Comparison of ENCODE assay signal across 8 mouse cellular contexts in the genomic region with DNA sequence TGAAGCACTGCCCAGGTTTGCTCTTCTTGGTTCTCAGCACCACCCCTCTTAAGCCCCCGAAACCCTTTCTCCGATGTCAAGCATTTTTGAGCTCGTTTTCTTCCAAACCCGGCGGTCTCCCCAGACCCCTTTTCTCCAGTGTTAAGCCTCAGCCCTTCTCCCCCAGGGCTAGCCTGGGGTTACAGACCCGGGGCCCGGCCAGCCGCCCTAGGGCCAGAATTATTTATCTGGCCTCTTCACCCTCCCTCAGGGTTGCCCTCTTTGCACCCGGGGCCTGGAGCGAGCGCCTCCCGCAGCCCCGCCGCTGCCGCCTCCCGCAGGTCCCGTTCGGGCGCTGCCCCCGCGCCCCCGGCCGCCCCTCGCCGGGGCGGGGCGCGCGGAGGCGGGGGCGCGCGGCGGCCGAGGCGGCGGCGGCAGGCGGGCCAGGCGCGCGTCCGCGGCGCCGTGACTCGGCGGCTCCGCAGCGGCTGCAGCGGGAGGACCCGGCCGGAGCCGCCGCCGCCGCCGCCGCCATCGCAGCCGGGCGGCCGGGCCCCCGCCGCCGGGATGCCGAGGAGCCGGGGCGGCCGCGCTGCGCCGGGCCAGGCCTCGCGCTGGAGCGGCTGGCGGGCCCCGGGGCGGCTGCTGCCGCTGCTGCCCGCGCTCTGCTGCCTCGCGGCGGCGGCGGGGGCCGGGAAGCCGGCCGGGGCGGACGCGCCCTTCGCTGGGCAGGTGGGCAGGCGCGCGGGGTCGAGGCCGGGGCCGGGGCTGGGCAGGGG. TPM values are rescaled to one million over a fixed set of nuclear protein-coding genes. Genes with fewer than 3 reads are reported as not detected.
A peak's percentile ranks its signal among the peaks of the same experiment; 100 is the strongest.
DNase-seq lines count a peak whose midpoint lies in the region; ATAC-seq lines count a peak whose summit lies in the region.

A gene (plus strand): TSS at position 416 of the 758 bp plus-strand sequence.

- H3K36me3 ChIP-seq in embryonic facial prominence, embryonic 13.5 days, result no peaks in the 10 kb centered on the region
- H3K36me3 ChIP-seq in intestine, embryonic 16.5 days (ENCODE audit: control insufficient read depth, insufficient read depth, low read length), result no peaks in the 10 kb centered on the region
- H3K36me3 ChIP-seq in midbrain, embryonic 13.5 days, result no peaks in the 10 kb centered on the region

- peaks cover 68% of the 10 kb centered on the region for H3K27me3 ChIP-seq in embryonic facial prominence, embryonic 13.5 days
- peaks cover 36% of the 10 kb centered on the region; the same call in 1 of the 2 replicates for H3K27me3 ChIP-seq in intestine, embryonic 16.5 days (replicated peaks; ENCODE audit: control insufficient read depth, insufficient read depth, low read length)
- peaks cover 25% of the 10 kb centered on the region for H3K27me3 ChIP-seq in midbrain, embryonic 13.5 days

- H3K9me3 ChIP-seq in embryonic facial prominence, embryonic 13.5 days, result no peaks in the 10 kb centered on the region
- no peaks in the 10 kb centered on the region for H3K9me3 ChIP-seq in intestine, embryonic 16.5 days (ENCODE audit: control insufficient read depth, low read length)
- no peaks in the 10 kb centered on the region for H3K9me3 ChIP-seq in midbrain, embryonic 13.5 days

- 1% methylated on average over 80 of the region's 100 CpGs for WGBS in embryonic facial prominence, embryonic 13.5 days
- WGBS in intestine, embryonic 16.5 days, result 2% methylated on average over 74 of the region's 100 CpGs
- WGBS in midbrain, embryonic 13.5 days, result 2% methylated on average over 38 of the region's 100 CpGs

- 0 out of 2 replicates have a peak within 1 kb of the TSS, but pooled peaks have one; percentile 27 for H3K9ac ChIP-seq in embryonic facial prominence, embryonic 13.5 days
- H3K9ac ChIP-seq in intestine, embryonic 16.5 days (ENCODE audit: low read depth, low read length), result peak within 1 kb of the TSS; percentile 14; the same call in 1 of the 2 replicates
- peak within 1 kb of the TSS; percentile 96 for H3K9ac ChIP-seq in midbrain, embryonic 13.5 days (replicated peaks)

- no peak for DNase-seq in left cerebral cortex, adult 18-20 months (ENCODE audit: low spot score in 2 of 2)
- no peak for DNase-seq in left cerebral cortex, adult 11 months (ENCODE audit: low spot score)
- DNase-seq in adrenal gland, postnatal 10 days, result no peak
- DNase-seq in kidney, postnatal 36 days, result no peak
- no peak for DNase-seq in gastrocnemius, adult 18-20 months (ENCODE audit: low spot score)

- no peak for ATAC-seq in embryonic facial prominence, embryonic 13.5 days (ENCODE audit: insufficient number of reproducible peaks, insufficient read depth, low FRiP score, low TSS enrichment, low read depth)
- peak; percentile 66 for ATAC-seq in intestine, embryonic 16.5 days
- no peak; the same call in 1 of the 2 replicates for ATAC-seq in midbrain, embryonic 13.5 days

- H3K4me3 ChIP-seq in embryonic facial prominence, embryonic 13.5 days, result peak within 1 kb of the TSS; percentile 62
- H3K4me3 ChIP-seq in intestine, embryonic 16.5 days (ENCODE audit: low read length), result peak within 1 kb of the TSS; percentile 62
- peak within 1 kb of the TSS; percentile 79 for H3K4me3 ChIP-seq in midbrain, embryonic 13.5 days (replicated peaks)

- peaks cover 6% of the 10 kb centered on the region for H3K4me1 ChIP-seq in embryonic facial prominence, embryonic 13.5 days
- H3K4me1 ChIP-seq in intestine, embryonic 16.5 days (ENCODE audit: control insufficient read depth, insufficient read depth, low read length), result 0 out of 2 replicates have a peak, but pooled peaks cover 5% of the 10 kb centered on the region
- peaks cover 38% of the 10 kb centered on the region for H3K4me1 ChIP-seq in midbrain, embryonic 13.5 days (replicated peaks)

- no peak within 1 kb of the TSS for H3K27ac ChIP-seq in embryonic facial prominence, embryonic 13.5 days
- no peak within 1 kb of the TSS for H3K27ac ChIP-seq in intestine, embryonic 16.5 days (ENCODE audit: low read length)
- peak within 1 kb of the TSS; percentile 84 for H3K27ac ChIP-seq in midbrain, embryonic 13.5 days

- H3K4me2 ChIP-seq in embryonic facial prominence, embryonic 13.5 days, result peak within 1 kb of the TSS; percentile 97
- peak within 1 kb of the TSS; percentile 97 for H3K4me2 ChIP-seq in intestine, embryonic 16.5 days (ENCODE audit: low read depth, low read length)
- peak within 1 kb of the TSS; percentile 74 for H3K4me2 ChIP-seq in midbrain, embryonic 13.5 days (replicated peaks)

RNA-seq across cellular contexts. Expression of the gene that starts here (rescaled TPM):
- total RNA-seq in left cerebral cortex, adult 18-20 months (2021), result 10 to 100 TPM; 34.3 to 35.6 TPM
- 0.14 and 0.32 TPM in 2 replicates for polyA plus RNA-seq in embryonic facial prominence, embryonic 13.5 days (2015; fragmentation: Nextera tagmentation; extraction: Ambion mirVana)
- polyA plus RNA-seq in intestine, embryonic 16.5 days (2015; fragmentation: Nextera tagmentation; extraction: Ambion mirVana), result 0.18 and 0.21 TPM in 2 replicates
- 9.1 and 9.4 TPM in 2 replicates for polyA plus RNA-seq in midbrain, embryonic 13.5 days (2015; fragmentation: Nextera tagmentation; extraction: Ambion mirVana)
- 1 to 10 TPM; 2.5 to 3.4 TPM for total RNA-seq in adrenal gland, postnatal 10 days (2021)
- total RNA-seq in gastrocnemius, adult 18-20 months (2021), result not detected

Comparison
In these comparisons a context has a peak if more than half of its experiments do, and no peak if none do; other contexts are left out.
1. RNA of the gene that starts here (total RNA-seq): 34.3 to 35.6 TPM in left cerebral cortex, adult 18-20 months; 2.5 to 3.4 TPM in adrenal gland, postnatal 10 days and not detected in gastrocnemius, adult 18-20 months; every median in the first group is over 4 times any median in the second.
2. Peak in ATAC-seq, H3K4me3 ChIP-seq, H3K9ac ChIP-seq and H3K4me2 ChIP-seq in intestine, embryonic 16.5 days; RNA of the gene not detected or under 1 TPM.
3. H3K9ac ChIP-seq: peak in every context shown above with its lines; median percentile 96 in midbrain, embryonic 13.5 days; 27 in embryonic facial prominence, embryonic 13.5 days; 14 in intestine, embryonic 16.5 days.
4. Peak in every context shown above with its lines, with median percentiles within 50 percentile points of each other: H3K4me2 ChIP-seq and H3K4me3 ChIP-seq.